Mouse (Mus musculus) skeletal muscle tissue, adult 2 months (tissue): ENCODE results near the gene Safb2.

ENCODE experiments used
- DNase-seq: peaks from one replicate; pipeline ENCODE4 v3.0.0-alpha.2; 2012; ENCODE audit warnings: low read depth, low spot score

Safb2 gene

DNA sequence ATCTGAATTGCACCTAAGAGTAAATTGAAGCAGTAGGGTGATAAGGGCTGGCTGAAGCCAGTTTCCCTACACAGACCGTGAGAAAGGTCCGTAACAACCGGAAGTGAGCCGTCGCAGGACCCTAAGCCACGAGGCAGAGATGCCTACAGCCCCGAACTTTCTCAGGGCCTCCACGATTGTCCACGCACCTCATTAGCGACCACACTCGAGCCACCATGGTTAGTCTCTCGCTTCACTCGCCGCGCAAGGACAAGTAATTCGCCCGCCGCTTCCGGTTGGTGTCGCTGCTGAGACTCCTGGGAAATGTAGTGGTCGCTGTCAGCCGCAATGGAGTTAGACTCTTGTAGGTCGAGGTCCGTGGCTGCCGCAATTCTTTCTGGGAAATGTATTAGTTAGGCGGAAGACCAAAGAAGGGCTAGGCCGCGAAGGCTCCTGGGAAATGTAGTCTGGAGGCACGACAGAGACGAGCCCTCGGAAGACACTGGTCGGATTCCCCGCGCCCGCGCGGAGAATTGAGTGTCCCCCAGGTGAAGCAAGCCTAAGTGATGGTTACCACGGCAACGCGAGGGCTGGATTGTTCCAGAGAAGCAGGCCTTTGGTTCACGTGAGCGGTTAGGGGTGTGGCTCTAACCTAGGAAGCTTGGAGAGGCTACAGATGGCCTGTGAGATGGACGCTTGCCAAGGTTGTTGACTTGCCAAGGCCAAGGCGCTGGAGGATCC lies 25.2 kb upstream of the Safb2 start, which contains the start of gene 2410015M20Rik:
2410015M20Rik (minus strand) TSS at position 320 of the 720 bp plus-strand sequence.
- peak; percentile 96 for DNase-seq

DNA sequence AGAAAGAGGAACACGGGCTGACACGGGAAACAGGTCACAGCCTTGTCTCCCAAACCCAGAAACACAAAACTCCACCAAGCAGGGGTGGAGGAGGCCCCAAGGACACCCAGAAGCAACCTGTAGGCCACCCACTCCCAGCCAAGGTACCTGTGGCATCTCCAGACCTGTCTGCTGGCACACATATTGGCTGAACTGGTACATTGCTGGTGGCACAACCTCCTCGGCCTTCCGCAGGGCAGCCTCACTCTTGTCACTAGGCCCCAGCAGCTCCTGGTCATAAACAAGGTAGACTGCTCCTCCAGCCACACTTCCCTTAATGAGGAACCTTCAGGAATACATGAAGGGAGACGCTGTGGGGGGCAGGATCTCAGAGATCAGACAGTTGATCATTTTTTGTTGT lies 24.3 kb upstream of the Safb2 start:
- DNase-seq = no peak

DNA sequence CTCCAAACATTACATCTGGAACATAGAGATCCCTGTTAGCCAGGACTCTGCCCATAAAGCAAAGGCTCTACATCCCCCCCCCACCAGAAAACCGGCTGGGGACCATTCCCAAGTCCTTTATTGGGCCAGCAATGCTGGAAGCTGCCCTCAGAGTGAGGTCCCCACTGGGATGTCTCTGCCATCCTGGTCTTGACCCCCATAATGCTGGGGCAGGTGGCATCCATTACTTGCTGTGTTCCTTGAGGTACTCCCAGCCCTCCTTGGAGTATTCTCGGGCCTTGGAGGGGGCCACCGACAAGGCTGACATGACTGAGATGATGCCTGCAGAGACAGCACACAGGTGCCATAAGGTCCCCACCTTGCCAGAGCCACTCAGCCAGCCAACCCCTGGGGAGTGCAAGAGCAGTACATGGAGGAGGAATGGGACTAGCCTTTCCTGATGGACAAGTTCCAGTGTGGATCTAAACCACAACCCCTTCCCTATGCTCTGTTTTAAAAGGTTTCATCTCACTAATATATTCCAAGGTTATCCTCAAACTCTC lies 23.2 kb upstream of the Safb2 start:
- no peak for DNase-seq

DNA sequence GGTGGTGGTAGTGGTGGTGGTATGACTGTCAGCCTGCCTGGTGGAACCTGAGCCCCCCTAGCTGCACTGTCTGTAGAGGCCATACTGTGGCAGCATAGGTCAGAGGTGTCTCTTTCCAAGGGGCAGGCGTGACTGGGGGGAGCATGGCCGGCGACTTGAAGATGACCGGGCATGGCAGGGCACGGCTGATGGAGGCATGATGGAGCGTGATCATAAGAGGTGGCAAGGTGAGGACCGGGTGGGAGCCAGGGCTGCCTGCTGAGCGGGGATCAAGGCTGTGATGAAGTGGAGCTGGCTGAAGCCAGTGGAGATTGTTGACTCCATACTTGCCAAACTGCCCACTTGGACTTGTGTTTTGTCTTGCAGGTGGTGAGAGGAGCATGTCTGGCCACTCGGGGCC lies 21.0 kb upstream of the Safb2 start:
- DNase-seq = no peak

DNA sequence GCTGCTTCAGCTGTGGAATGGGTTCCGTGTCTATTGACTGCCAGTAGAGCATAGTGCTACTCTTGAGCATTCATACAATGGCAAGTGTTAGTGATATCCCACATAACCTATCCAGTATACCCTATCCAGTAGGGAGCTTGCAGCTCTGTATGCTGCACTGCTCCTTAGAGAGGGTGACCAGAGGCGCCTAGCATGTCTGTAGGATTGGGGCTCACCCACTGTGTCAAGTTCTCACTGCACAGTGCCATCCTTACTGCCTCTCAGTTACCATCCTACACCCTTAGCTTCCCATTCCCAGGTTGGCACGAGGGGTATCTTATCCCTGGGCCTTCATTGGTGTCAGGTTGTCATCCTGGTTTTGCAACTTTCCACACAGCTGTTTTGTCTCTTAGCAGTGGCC lies 20.0 kb upstream of the Safb2 start:
- no peak for DNase-seq

DNA sequence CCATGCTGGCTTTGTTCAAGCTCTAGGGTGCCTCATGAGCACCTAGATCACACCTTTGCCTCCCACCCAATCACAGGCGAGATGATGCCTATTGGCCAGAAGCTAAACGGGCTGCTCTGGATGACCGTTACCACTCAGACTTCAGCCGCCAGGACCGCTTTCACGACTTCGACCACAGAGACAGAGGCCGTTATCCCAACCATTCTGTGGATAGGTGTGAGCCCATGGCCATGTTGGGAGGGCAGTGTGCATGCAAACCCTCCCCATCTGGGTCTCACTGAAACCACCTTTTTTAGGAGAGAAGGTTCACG lies 19.6 kb upstream of the Safb2 start:
- DNase-seq = no peak

DNA sequence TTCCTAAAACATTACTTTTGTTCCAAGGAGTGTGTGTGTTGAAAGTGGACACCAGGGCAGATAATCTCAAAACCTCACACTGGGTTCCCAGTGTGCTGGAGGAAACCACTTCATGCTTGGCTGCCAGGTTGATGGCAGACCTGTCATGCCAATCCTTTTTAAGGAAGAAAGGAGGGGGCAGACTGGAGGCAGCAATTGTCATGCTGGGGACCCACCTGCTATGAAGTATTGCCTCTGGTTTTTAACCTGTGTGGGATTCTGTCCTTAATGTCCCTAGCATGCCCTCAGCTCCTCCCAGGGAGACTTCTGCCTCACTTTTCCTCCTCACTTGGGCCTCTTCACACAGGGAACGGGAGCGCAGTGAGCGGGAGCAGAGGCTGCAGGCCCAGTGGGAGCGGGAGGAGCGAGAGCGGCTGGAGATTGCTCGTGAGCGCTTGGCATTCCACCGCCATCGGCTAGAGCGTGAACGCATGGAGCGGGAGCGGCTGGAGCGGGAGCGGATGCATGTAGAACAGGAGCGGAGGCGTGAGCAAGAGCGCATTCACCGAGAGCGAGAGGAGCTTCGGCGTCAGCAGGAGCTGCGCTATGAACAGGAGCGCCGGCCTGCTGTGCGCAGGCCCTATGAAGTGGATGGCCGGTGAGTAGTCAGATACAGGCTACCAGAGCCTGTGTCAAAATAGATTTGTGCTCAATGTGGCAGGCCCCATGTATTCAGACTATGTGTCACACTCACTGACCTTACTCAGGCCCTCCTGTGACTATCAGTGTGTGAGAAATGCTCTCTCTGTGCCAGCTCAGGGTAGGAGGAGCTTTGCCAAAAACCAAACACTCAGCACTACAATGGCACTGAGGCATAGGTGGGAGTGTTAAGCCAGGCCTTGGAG lies 19.0 kb upstream of the Safb2 start:
- no peak for DNase-seq

DNA sequence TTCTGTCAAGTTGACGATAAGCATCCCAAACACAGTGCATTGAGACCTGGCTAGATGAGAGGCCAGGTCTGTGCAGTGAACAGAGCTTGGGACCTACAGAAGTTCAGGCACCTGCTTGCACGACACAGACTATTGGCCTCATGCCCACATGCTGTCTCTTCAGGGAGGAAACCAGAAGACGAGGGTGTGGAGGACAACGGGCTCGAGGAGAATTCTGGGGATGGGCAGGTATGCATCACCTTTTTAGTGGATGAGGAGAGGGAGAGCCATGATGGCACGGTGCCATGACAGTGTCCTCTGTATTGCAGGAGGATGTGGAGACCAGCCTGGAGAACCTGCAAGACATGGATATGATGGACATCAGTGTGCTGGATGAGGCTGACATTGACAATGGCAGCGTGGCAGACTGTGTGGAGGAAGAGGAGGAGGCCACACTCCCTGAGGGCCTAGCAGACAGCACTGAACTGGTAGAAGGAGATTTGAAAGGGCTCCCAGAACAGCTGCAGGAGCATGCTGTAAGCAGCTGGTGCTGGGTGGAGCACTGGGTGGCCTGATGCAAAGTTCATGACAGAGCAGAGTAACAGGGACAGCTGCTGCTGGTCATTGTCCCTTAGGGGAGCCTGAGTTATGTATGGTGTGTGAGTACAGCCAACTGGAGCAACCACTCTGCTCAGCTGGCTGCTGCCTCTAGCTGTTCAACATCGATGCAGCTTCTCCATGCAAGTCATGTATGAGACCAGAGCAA lies 9.3 kb upstream of the Safb2 start:
- DNase-seq = no peak

DNA sequence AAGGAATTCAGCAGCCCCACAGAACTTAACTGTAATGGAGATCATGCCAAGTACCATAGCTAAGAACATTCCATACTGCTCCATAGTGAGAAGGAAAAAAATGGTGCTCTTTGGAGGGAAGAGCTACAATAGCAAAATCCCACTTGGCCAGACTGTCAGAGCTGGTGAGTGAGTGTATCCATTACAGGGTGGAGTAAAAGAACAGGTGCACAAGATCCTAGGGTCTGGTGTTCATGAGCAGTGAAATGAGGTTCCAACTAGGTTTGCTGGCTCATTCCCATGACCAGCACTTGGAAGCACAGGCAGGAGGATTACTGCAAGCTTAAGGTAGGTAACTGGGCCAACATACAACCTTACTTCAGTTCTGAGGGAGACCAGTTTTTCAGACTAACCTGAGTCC lies 8.2 kb upstream of the Safb2 start:
- peak; percentile 42 for DNase-seq

DNA sequence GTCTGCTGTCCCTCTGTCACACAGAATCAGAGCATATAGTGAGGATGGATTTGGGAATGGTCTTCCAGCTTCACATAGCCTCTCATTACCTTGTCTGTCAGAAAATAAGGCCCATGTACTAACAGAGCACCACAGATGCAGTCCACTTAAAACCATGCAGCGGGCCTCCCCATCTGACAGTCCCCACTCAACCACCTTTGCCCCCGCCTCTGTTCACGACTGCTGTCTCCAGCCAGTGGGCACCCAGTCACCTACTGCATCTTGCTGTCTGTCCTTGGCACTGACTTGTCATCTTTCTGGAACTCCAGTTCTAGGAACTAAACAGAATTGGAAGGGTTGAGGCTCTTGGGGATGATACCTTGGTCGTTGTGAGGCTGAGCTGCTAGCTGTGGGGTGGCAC lies 4.5 kb upstream of the Safb2 start:
- DNase-seq = no peak

DNA sequence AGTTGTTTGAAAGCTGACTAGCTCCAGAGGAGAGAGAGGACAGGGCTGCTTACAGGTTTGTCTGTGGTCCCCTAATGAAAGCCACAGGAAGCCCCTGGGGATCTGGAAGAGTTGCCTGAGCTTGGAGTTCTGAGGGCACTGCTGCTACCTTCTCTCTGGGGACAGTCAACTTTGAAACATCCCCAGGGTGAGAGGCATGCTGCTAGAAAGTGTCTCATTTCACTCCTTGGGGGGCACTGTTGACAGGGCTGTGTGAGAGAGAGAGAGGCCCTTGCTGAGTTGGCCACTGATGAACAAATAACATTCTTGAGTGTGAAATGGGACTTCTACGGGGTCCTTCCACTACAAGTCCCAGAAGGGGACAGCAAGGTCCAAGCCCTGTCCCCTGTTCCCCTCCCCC lies 3.4 kb upstream of the Safb2 start:
- DNase-seq = no peak

DNA sequence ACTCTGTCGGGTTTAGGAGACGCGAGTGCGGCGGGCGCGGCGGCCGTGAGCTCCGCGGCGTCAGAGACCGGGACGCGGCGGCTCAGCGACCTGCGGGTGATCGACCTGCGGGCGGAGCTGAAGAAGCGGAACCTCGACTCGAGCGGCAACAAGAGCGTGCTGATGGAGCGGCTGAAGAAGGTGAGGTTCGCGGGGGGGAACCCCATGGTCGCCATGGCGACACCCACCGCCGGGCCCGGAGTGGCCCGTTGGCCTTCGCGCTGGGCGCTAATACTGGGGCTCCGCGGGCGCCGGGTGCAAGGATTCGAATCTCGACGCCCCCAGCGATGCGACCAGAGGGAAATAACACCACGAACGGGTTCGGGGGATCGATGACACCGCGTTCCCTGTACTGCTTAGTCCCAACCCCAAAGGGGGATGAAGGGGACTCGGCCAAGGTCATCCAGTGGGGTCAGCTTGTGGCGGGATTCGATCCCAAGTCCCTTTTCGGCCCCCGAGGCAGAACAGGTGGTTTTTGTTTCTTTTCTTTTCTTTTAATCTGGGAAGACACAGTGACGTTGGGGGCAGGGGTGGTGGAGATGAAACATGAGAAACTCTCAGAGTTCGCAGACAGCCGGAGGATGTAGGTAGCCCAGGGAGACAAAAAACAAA lies 911 bp upstream of the Safb2 start:
- DNase-seq = peak; percentile 51

DNA sequence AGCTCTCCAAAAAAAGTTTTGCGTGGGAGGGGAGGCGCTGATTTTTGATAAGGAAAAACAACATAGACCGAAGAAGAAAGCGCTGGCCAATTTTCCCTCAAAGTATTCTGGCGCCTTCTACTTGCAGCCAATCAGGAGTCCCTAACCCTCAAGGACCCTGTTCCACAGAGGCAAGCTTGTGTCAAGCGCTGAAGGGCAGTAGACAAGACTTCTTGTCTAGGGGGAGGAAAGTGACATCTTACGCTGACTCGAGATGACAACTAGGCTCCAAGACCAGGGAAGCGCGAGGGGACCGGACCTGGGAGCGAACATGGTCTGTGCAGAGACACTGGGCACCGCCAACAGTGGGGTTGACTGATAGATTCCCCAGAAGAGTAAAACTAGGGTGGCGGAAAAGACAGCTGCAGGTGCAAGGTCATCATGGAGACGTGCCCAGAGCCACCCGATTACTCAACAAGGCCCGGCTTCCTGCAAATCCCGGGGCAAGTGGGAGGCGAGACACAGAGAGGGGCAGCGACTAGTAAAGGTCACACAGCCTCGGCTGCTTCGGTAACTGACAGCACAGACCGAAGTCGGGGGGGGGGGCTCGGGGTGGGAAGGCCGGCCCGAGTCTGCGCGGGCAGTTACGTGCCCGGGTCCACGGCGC lies 651 bp downstream of the Safb2 start:
- peak; percentile 57 for DNase-seq

DNA sequence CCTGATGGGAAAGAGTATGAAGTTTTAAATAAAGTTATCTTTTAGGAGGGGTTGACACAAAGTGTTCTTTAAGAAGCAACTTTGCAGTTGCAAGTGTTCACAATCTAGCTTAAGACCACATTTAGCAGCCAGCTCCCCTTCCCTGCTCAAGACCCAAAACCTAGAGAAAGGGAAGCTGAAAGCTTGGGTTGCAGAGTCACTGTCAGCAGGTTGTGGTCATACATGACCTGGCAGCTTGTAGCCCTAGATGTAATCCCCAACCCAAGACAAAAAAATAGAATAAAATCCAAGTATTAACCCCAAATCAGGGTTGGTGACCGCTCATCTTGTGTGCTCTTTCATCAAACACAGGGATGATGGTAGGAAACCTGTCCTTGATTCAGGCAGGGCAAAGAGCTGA lies 1.3 kb downstream of the Safb2 start:
- no peak for DNase-seq

DNA sequence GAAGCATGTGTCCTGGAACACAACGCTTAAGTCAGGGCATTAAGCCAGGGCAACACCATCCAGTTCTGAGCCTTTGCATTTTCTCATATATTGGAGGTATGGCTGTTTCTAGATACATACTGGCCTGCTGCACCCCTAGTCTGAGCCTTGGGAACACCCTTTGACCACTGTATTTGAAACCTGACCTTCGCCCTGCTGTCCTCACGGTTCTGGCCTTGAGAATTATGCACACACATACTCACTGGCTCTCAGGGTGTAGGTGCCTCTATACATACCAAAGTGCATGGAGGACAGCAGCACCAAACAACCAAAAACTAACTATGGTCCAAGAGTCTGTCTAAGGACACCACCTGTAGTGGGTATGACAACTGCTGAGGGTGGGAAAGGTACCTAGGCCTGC lies 11.4 kb downstream of the Safb2 start:
- DNase-seq = no peak

DNA sequence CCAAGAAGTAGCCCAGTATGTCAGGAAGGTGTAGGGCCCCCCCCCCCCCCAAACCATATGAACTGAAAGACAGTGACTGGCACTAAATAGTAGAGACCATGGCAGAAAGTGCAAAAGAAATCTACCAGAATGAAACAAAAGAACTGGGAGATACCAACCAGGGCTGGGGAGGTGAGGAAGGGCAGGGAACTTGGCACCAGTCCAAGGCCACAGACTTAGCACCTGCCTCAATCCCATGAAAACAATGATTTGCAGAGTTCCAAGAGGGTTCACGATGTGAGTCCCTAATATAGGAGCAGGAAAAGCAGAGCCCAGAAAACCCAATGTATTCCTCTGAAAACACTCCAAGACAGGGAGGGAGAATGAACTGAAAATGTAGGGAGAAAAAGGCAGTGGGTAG lies 12.2 kb downstream of the Safb2 start:
- DNase-seq = no peak

DNA sequence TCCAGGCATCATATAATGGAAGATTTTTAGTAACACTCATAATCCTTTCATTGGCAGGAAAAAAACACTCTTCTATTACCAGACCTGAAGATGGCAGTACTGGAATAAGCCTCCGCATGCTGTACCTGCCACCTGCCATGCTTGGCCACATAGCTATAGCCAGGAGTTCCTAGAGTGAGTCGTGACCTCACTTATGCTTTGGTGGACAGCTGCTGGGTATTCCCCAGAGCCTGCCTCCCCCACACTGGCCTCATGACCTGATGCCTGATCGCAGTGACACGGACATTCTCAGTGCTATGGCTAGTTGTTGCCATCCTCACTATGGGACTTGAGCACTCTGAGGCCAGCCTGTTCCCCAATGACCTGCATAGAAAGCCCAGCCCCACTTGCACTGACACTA lies 14.1 kb downstream of the Safb2 start:
- DNase-seq = no peak

DNA sequence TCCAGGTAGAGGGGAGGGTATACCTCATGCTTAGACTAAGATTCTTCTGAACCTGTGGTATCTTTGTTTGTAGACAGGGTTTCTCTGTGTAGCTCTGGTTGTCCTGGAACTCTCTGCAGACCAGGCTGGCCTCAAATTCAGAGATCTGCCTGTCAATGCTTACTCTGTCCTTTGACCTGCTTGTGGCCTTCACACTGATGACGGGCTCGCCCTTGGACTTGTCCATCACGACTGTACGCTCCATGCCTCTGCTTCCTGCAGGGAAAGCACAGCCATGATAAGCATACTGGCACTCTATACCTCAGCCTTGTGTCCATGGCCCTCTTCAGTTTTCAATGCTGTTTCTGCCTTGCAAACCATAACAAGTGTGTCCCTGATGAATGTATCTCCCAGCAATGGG lies 17.0 kb downstream of the Safb2 start:
- DNase-seq = no peak

DNA sequence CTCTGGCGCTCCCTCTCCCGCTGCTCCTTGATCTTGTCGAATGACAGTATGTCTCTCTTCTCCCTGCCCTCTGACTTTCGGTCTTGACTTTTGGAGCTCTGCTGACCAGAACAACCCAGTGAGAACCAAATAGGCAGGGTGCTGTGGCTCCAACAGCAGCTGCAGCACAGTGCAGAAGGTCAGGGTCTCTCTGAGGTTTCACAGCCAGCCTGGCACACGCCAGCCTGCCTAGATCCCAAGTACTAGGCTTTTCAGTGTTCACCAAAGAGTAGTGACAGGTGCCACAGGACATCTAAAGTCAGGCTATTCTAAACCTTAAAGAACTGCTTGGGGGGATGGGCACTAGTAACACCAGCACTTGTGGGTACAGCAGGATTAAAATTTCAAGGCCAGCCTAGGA lies 17.5 kb downstream of the Safb2 start:
- no peak for DNase-seq

DNA sequence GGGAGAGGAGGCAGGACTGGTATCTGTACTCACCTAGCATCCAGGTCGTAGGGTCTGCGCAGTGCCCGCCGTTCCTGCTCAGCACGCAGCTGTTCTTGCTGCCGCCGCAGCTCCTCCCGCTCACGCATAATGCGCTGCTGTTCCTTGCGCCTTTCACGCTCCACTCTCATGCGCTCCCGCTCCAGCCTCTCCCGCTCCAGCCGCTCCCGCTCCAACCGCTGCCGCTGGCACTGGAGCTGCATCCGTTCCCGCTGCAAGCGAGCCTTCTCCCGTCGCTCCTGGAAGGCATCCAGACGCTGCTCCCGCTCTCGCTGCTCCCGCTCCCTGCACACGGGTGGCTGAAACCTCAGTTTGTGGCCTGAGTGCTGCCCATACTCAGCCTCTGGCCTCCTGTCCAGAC lies 18.1 kb downstream of the Safb2 start:
- no peak for DNase-seq

DNA sequence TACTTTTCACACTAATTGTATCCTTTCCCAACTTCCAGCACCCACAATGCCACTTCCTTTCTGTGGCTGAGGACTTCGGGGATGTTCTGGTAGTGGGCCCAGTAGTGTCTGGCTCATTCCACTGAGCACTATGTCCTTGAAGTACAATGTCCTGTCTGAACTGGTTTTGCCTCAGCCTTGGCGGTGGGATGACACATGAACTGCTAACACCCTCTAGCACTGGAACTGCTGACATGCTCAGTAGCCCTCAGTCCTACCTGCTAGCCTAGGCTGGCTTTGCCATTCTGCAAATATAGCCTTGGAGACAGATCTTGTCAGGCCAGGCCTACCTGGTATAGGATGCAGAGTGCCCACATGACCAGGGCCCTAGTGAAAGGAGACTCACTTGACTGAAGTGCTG lies 22.5 kb downstream of the Safb2 start:
- DNase-seq = no peak
